Mouse (Mus musculus) forebrain, embryonic 13.5 days (tissue): ENCODE measurements around the gene Tigar. TPM values are rescaled to one million over a fixed set of nuclear protein-coding genes. Genes with fewer than 3 reads are reported as not detected.

ENCODE experiments used
- ATAC-seq: fragments of 200-750 bp; cut with Nextera tagmentation; 2 replicates; pipeline ENCODE4 v1.8.0; 2017
- H3K27ac ChIP-seq: fragments of 300-500 bp; sonication (generic); 2 replicates; pipeline ENCODE4 v1.5.1; 2015; ENCODE audit warnings: inconsistent platforms, mild to moderate bottlenecking, moderate library complexity
- H3K27me3 ChIP-seq: fragments of 300-500 bp; sonication (generic); 2 replicates; pipeline ENCODE4 v1.6.1; 2015; ENCODE audit warnings: mild to moderate bottlenecking, inconsistent platforms
- H3K36me3 ChIP-seq: fragments of 300-500 bp; sonication (generic); 2 replicates; pipeline ENCODE4 v1.6.1; 2015; ENCODE audit warnings: mild to moderate bottlenecking, inconsistent platforms; ENCODE audit not compliant: poor library complexity, severe bottlenecking
- H3K4me1 ChIP-seq: fragments of 300-500 bp; sonication (generic); 2 replicates; pipeline ENCODE4 v1.6.1; 2015; ENCODE audit warnings: inconsistent platforms
- H3K4me2 ChIP-seq: fragments of 300-500 bp; sonication (generic); 2 replicates; pipeline ENCODE4 v1.6.1; 2015; ENCODE audit warnings: inconsistent platforms, mild to moderate bottlenecking, moderate library complexity
- H3K4me3 ChIP-seq: fragments of 300-500 bp; sonication (generic); 2 replicates; pipeline ENCODE4 v1.5.1; 2015; ENCODE audit warnings: mild to moderate bottlenecking, inconsistent platforms
- H3K9ac ChIP-seq: fragments of 300-500 bp; sonication (generic); 2 replicates; pipeline ENCODE4 v1.6.1; 2015; ENCODE audit warnings: mild to moderate bottlenecking, inconsistent platforms
- H3K9me3 ChIP-seq: fragments of 300-500 bp; sonication (generic); replicated peaks from 2 replicates; pipeline ENCODE4 v1.6.1; 2016; ENCODE audit warnings: inconsistent platforms
- WGBS: fragments of 180-500 bp; shearing (Covaris S2); methylation state at CpG from one replicate; pipeline ENCODE4 v1.1.7; 2015; 5-methylcytosine and 5-hydroxymethylcytosine counted together
- polyA plus RNA-seq: library from polyadenylated mRNA; unstranded; fragments of >200 nt; fragmentation: Nextera tagmentation; extraction: Ambion mirVana; gene quantifications from 2 replicates; pipeline ENCODE4 v1.2.1, GENCODE M21; 2015

The Tigar gene
- polyA plus RNA-seq, 1 experiment from 2014 or later: 6.6 TPM

GRCm38 (mm10) chr6:127132719-127133118, 23.4 kb upstream of the Tigar start:
- Histone ChIP-seq H3K4me1 (peaks cover 64% of the 10 kb centered on the region), H3K4me3 (no peak overlapping the region), H3K9ac (no peak overlapping the region), H3K4me2 (no peak overlapping the region), H3K27ac (peak overlapping the region; percentile 77; the same call in 1 of the 2 replicates), H3K27me3 (no peaks in the 10 kb centered on the region), H3K9me3 (no peaks in the 10 kb centered on the region), H3K36me3 (peaks cover 77% of the 10 kb centered on the region)
- ATAC-seq: no peak
- 74% methylated on average over 3 of the region's 3 CpGs for WGBS

DNA sequence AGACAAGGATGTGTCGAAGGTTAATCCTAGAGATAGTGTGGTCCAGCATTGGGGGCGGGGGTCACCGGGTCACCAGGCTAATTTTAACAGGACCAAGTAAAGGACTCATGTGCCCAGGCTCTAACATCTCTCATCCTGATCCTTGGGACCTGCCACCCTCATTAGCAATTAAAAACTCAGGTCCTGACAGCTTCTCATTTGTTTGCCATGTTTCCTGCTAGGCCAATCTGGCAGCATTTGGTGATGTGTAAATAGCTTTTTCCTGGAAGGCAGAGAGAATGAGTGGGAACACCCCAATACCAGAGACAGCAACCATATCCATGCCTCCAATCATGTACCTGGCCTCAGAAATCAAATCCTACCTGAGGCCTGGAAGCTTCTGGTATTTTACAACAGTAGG, 22.6 kb upstream of the Tigar start:
- Histone ChIP-seq H3K4me3 (no peak overlapping the region), H3K27ac (peak overlapping the region; percentile 54), H3K4me1 (peaks cover 64% of the 10 kb centered on the region), H3K27me3 (no peaks in the 10 kb centered on the region), H3K36me3 (peaks cover 77% of the 10 kb centered on the region), H3K9ac (no peak overlapping the region), H3K9me3 (no peaks in the 10 kb centered on the region), H3K4me2 (no peak overlapping the region)
- ATAC-seq: no peak
- WGBS: 86% methylated on average over 3 of the region's 3 CpGs

DNA sequence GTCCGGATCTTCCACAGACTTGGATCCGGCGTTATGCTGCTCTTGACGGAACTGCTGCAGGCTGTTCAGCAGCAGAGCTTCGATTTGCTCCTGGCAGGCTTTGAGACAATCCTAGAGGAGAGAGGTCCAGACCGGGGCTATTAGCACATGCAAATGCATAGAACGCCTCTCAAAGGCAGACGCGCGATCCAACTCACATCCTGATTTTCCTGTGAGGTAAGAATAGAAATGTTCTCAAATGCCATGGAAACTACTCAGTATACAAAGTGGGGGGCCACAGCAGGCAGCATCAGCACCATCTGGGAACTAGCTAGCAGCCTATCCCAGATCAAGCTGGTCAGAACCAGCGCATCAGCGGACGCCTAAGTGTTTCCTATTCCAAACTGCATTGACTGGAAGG, 21.0 kb upstream of the Tigar start:
- Histone ChIP-seq H3K4me2 (no peak overlapping the region; the same call in 1 of the 2 replicates), H3K9ac (no peak overlapping the region), H3K4me1 (peaks cover 53% of the 10 kb centered on the region), H3K9me3 (no peaks in the 10 kb centered on the region), H3K36me3 (peaks cover 73% of the 10 kb centered on the region), H3K27ac (peak overlapping the region; percentile 61), H3K4me3 (no peak overlapping the region), H3K27me3 (no peaks in the 10 kb centered on the region)
- 46% methylated on average over 13 of the region's 13 CpGs for WGBS
- peak; percentile 14; the same call in 1 of the 2 replicates for ATAC-seq

GRCm38 (mm10) chr6:127129659-127130058, 20.3 kb upstream of the Tigar start:
- H3K9ac ChIP-seq: no peak overlapping the region
- peaks cover 46% of the 10 kb centered on the region for H3K4me1 ChIP-seq
- no peak for ATAC-seq
- no peaks in the 10 kb centered on the region for H3K27me3 ChIP-seq
- H3K27ac ChIP-seq: no peak overlapping the region
- 93% methylated on average over 14 of the region's 14 CpGs for whole genome bisulfite sequencing
- peaks cover 67% of the 10 kb centered on the region for H3K36me3 ChIP-seq
- no peaks in the 10 kb centered on the region for H3K9me3 ChIP-seq
- no peak overlapping the region for H3K4me3 ChIP-seq
- no peak overlapping the region for H3K4me2 ChIP-seq

GRCm38 (mm10) chr6:127123506-127123905, 14.1 kb upstream of the Tigar start:
- Histone ChIP-seq H3K27ac (no peak overlapping the region), H3K27me3 (no peaks in the 10 kb centered on the region), H3K4me2 (no peak overlapping the region), H3K4me3 (no peak overlapping the region), H3K9me3 (no peaks in the 10 kb centered on the region), H3K36me3 (peaks cover 26% of the 10 kb centered on the region), H3K4me1 (no peaks in the 10 kb centered on the region), H3K9ac (no peak overlapping the region)
- 84% methylated on average over 7 of the region's 7 CpGs for WGBS
- no peak for ATAC-seq

DNA sequence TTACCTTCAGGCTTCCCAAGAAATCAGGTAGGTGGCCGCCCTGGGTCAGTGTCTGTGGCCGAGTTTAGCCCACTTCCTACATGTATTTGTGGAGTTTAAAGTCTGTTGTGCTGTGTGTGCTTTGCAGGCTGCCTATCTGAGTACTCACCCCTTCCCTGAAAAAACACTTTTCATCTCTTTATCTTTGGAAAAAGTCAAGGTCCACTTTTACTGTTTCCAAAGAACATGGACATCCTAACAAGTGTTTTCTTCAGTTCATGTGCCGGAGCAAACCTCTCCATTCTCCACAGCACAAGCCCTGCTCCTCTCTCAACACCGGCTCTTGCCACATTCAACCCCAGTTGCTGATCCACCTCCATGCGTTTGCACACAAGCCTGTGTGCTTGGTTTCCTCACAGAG, 13.6 kb upstream of the Tigar start:
- Histone ChIP-seq H3K9ac (no peak overlapping the region; the same call in 1 of the 2 replicates), H3K4me3 (no peak overlapping the region), H3K27me3 (no peaks in the 10 kb centered on the region), H3K4me1 (no peaks in the 10 kb centered on the region), H3K36me3 (peaks cover 21% of the 10 kb centered on the region), H3K9me3 (no peaks in the 10 kb centered on the region), H3K4me2 (no peak overlapping the region), H3K27ac (no peak overlapping the region)
- WGBS: 88% methylated on average over 5 of the region's 5 CpGs
- no peak for ATAC-seq

- no peak overlapping the region for H3K9ac ChIP-seq
- no peak for ATAC-seq
- no peak overlapping the region for H3K27ac ChIP-seq
- 86% methylated on average over 4 of the region's 4 CpGs for WGBS
- H3K4me2 ChIP-seq: no peak overlapping the region
- no peaks in the 10 kb centered on the region for H3K4me1 ChIP-seq
- H3K4me3 ChIP-seq: no peak overlapping the region
- H3K36me3 ChIP-seq: peaks cover 14% of the 10 kb centered on the region
- H3K9me3 ChIP-seq: no peaks in the 10 kb centered on the region
- no peaks in the 10 kb centered on the region for H3K27me3 ChIP-seq
These were observed 13.0 kb upstream of the Tigar start for GRCm38 (mm10) chr6:127122221-127122806.

- Histone ChIP-seq H3K9ac (no peak overlapping the region), H3K4me2 (no peak overlapping the region), H3K4me3 (no peak overlapping the region), H3K36me3 (no peaks in the 10 kb centered on the region), H3K27ac (no peak overlapping the region; the same call in 1 of the 2 replicates), H3K9me3 (no peaks in the 10 kb centered on the region), H3K27me3 (no peaks in the 10 kb centered on the region; the same call in 1 of the 2 replicates), H3K4me1 (0 out of 2 replicates have a peak, but pooled peaks cover 5% of the 10 kb centered on the region)
- ATAC-seq: peak; percentile 38; the same call in 1 of the 2 replicates
- 65% methylated on average over 23 of the region's 23 CpGs for WGBS
These were observed 5.5 kb upstream of the Tigar start for GRCm38 (mm10) chr6:127114753-127115456.

- H3K4me3 ChIP-seq: peak overlapping the region; percentile 56
- peaks cover 5% of the 10 kb centered on the region; the same call in 1 of the 2 replicates for H3K36me3 ChIP-seq
- H3K27me3 ChIP-seq: no peaks in the 10 kb centered on the region; the same call in 1 of the 2 replicates
- ATAC-seq: no peak
- 43% methylated on average over 20 of the region's 20 CpGs for WGBS
- H3K9ac ChIP-seq: peak overlapping the region; percentile 63
- H3K4me1 ChIP-seq: peaks cover 17% of the 10 kb centered on the region
- no peak overlapping the region for H3K27ac ChIP-seq
- H3K4me2 ChIP-seq: peak overlapping the region; percentile 84
- no peaks in the 10 kb centered on the region for H3K9me3 ChIP-seq
These were observed 843 bp downstream of the Tigar start for GRCm38 (mm10) chr6:127108368-127109060.

DNA sequence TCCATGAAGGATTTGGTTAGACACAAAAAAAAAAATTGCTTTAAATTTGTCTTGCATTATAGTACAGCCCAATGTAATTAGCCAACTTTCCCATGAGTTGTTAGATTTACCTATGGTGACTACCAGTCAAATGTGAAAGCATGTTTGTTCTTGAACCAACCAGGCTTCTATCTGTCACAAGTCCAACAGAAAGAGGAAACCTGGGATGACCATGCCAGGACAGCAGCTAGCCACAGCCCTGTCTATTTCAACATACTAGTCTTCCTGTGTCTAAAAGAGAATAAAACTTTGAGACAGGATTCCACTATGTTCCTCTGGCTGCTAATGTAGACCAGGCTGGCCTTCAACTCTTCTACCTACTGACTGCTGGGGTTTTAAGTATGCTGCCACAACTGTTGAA, 1.9 kb downstream of the Tigar start:
- Histone ChIP-seq H3K27ac (no peak overlapping the region), H3K27me3 (no peaks in the 10 kb centered on the region; the same call in 1 of the 2 replicates), H3K9me3 (peaks cover 3% of the 10 kb centered on the region; the same call in 1 of the 2 replicates), H3K4me1 (peaks cover 17% of the 10 kb centered on the region), H3K4me2 (no peak overlapping the region), H3K9ac (no peak overlapping the region), H3K4me3 (no peak overlapping the region), H3K36me3 (peaks cover 8% of the 10 kb centered on the region)
- no peak for ATAC-seq

DNA sequence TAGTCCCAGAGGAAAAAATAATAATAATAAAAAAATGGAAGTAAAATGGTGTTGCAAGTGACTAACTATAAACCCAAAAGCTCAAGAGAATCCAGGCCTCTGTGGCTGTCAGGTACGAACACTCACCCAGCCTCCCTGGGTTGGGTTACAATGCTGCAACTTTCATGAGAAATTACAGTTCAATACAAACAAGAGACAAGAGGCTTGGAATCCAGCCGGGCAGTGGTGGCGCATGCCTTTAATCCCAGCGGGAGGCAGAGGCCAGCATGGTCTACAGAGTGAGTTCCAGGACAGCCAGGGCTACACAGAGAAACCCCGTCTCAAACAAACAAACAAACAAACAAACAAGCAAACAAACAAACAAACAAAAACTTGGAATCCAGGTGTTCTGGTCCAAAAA, 2.6 kb downstream of the Tigar start:
- Histone ChIP-seq H3K4me2 (no peak overlapping the region), H3K9me3 (peaks cover 4% of the 10 kb centered on the region; the same call in 1 of the 2 replicates), H3K4me1 (peaks cover 17% of the 10 kb centered on the region), H3K9ac (no peak overlapping the region), H3K4me3 (no peak overlapping the region), H3K27ac (no peak overlapping the region), H3K36me3 (peaks cover 14% of the 10 kb centered on the region), H3K27me3 (no peaks in the 10 kb centered on the region; the same call in 1 of the 2 replicates)
- 55% methylated on average over 5 of the region's 5 CpGs for WGBS
- ATAC-seq: no peak

GRCm38 (mm10) chr6:127106189-127106588, 3.2 kb downstream of the Tigar start:
- no peak for ATAC-seq
- peaks cover 18% of the 10 kb centered on the region for H3K36me3 ChIP-seq
- H3K9ac ChIP-seq: no peak overlapping the region
- peaks cover 4% of the 10 kb centered on the region; the same call in 1 of the 2 replicates for H3K9me3 ChIP-seq
- WGBS: 87% methylated on average over 5 of the region's 5 CpGs
- H3K4me1 ChIP-seq: peaks cover 17% of the 10 kb centered on the region
- no peaks in the 10 kb centered on the region for H3K27me3 ChIP-seq
- H3K4me2 ChIP-seq: no peak overlapping the region
- H3K27ac ChIP-seq: no peak overlapping the region
- no peak overlapping the region for H3K4me3 ChIP-seq
